9 mouse cellular contexts compared by ENCODE assay signal in genomic region chr8:120281487-120281886, GRCm38 (mm10). TPM values are rescaled to one million over a fixed set of nuclear protein-coding genes. Genes with fewer than 3 reads are reported as not detected.
DNase-seq lines count a peak whose midpoint lies in the region; ATAC-seq lines count a peak whose summit lies in the region.
"Had no signal": no experiment of that assay in that cellular context is flagged by ENCODE, and none has a peak within 500 bp of the region (broad histone marks: within the 10 kb centered on the region; RNA-seq: fewer than 3 reads in every experiment).

No protein-coding gene starts in this region.

- 14% methylated on average over 4 of the region's 4 CpGs for WGBS in embryonic facial prominence, embryonic 10.5 days

- ATAC-seq in megakaryocyte, adult 5-6 weeks (ENCODE audit: poor library complexity, severe bottlenecking): peak; percentile 53; the same call in 1 of the 2 replicates

- no peak overlapping the region for H3K4me3 ChIP-seq in embryonic facial prominence, embryonic 10.5 days
- H3K4me3 ChIP-seq: lung, embryonic 15.5 days had no signal

- H3K27ac ChIP-seq in embryonic facial prominence, embryonic 10.5 days (replicated peaks): peak overlapping the region; percentile 74

- intact Hi-C loops in heart, postnatal 25 days (cut with DNase I): no loop called here
- intact Hi-C loops in heart, postnatal 10 days (cut with DNase I): loop anchor here (5.0 kb wide), 1 partner anchor 81 kb away; no protein-coding TSS in a partner anchor

- peaks cover 94% of the 10 kb centered on the region for H3K4me1 ChIP-seq in embryonic facial prominence, embryonic 10.5 days

- H3K27me3 ChIP-seq in embryonic facial prominence, embryonic 10.5 days (replicated peaks; ENCODE audit: low read depth, poor library complexity, severe bottlenecking): peaks cover 40% of the 10 kb centered on the region
- H3K27me3 ChIP-seq: lung, embryonic 15.5 days had no signal

- DNase-seq in heart, adult 18-20 months: peak; percentile 75 to 90
- no peak for DNase-seq in heart, postnatal 25 days (ENCODE audit: low spot score)
- peak; percentile 88 for DNase-seq in adrenal gland, postnatal 14 days
- DNase-seq in embryonic facial prominence, embryonic 10.5 days (ENCODE audit: low spot score): peak; percentile 83
- peak; percentile 86 to 90 for DNase-seq in heart, postnatal 10 days
- peak; percentile 90 to 91 for DNase-seq in layer of hippocampus, postnatal 10 days (ENCODE audit: low spot score in 2 of 2)
- DNase-seq in skeletal muscle tissue, adult 2 months (ENCODE audit: low read depth, low spot score): peak; percentile 60

- no peaks in the 10 kb centered on the region for H3K9me3 ChIP-seq in embryonic facial prominence, embryonic 10.5 days
- H3K9me3 ChIP-seq: lung, embryonic 15.5 days had no signal

- H3K36me3 ChIP-seq in embryonic facial prominence, embryonic 10.5 days (replicated peaks): no peaks in the 10 kb centered on the region
- H3K36me3 ChIP-seq: lung, embryonic 15.5 days had no signal

RNA-seq across cellular contexts. Expression of gene Gse1, which starts 53.2 kb away (rescaled TPM):
- 10 to 100 TPM; 15.5 to 16.0 TPM for total RNA-seq in heart, adult 18-20 months (2021)
- total RNA-seq in heart, postnatal 25 days (2021): 10 to 100 TPM; 20.1 to 25.9 TPM
- total RNA-seq in adrenal gland, postnatal 14 days (2021): 29.9 and 33.9 TPM in 2 replicates
- 9.9 and 10.2 TPM in 2 replicates for polyA plus RNA-seq in embryonic facial prominence, embryonic 10.5 days (2016; fragmentation: Nextera tagmentation; extraction: Ambion mirVana)
- 10 to 100 TPM; 32.6 to 34.6 TPM for total RNA-seq in heart, postnatal 10 days (2021)
- total RNA-seq in layer of hippocampus, postnatal 10 days (2021): 10 to 100 TPM; 65.0 to 79.3 TPM
- 17.1 and 18.3 TPM in 2 replicates for total RNA-seq in megakaryocyte, adult 5-6 weeks (2015)
- 6.1 and 11.4 TPM in 2 replicates for total RNA-seq in megakaryocyte, adult 5-6 weeks (2017)
